Mouse (Mus musculus): ENCODE data around the gene Snx29. TPM values are rescaled to one million over a fixed set of nuclear protein-coding genes. Genes with fewer than 3 reads are reported as not detected.
"Not testable (repeated sequence)": the region's sequence is repeated elsewhere in the genome, so short reads cannot be mapped to it uniquely, and the experiment has no call there.

The Snx29 gene
- polyA plus RNA-seq, 1 experiment from 2014 or later = 12.1 TPM

DNA sequence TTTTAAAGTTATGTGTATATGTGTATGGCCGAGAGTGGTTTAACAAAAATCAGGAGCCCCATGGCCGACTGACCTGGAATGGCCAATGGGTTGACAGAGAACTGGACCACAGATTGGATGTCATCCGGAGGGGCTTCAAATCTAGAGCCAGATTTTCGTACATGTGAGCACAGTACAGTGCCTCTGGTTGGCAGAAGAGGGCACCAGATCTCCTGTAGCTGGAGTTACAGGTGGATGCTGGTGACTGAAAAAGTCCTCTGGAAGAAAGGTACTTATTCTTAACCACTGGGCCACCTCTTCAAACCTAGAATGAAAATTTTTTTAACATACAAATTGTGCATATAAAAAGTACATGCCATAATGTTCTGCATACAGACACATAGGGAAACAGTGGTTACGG lies 6.0 kb upstream of the Snx29 start:
- no peak for DNase-seq (ENCODE audit: low spot score)
- Histone ChIP-seq H3K4me1 (peaks cover 11% of the 10 kb centered on the region), H3K9me3 (no peaks in the 10 kb centered on the region), H3K4me3 (no peak overlapping the region), H3K27me3 (replicated peaks; ENCODE audit: low read depth, poor library complexity, severe bottlenecking) (no peaks in the 10 kb centered on the region), H3K27ac (replicated peaks) (no peak overlapping the region), H3K36me3 (replicated peaks) (no peaks in the 10 kb centered on the region)
- 72% methylated on average over 5 of the region's 5 CpGs for WGBS

DNA sequence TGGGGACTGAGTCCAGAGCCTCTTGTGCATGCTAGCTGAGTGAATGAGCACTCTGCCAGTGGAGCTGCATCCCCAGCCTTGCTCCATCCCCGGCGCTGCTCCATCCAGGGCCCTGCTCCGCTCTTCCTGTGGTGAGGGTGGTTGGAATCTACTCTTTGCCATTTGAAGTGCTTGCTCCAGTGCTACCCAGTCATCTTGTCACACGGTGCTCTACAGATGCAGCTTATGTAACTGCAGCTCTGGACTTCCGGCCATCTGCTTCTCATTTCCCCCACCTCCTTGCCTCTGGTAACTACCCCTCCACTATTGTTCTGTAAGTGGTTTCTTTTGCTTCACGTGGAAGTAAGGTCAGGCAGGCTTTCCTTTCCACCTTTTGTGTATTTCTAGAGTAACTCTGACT lies 5.4 kb upstream of the Snx29 start:
- WGBS = 48% methylated on average over 6 of the region's 6 CpGs
- peak overlapping the region; percentile 83 for H3K27ac ChIP-seq (replicated peaks)
- peak; percentile 75 for DNase-seq (ENCODE audit: low spot score)

DNA sequence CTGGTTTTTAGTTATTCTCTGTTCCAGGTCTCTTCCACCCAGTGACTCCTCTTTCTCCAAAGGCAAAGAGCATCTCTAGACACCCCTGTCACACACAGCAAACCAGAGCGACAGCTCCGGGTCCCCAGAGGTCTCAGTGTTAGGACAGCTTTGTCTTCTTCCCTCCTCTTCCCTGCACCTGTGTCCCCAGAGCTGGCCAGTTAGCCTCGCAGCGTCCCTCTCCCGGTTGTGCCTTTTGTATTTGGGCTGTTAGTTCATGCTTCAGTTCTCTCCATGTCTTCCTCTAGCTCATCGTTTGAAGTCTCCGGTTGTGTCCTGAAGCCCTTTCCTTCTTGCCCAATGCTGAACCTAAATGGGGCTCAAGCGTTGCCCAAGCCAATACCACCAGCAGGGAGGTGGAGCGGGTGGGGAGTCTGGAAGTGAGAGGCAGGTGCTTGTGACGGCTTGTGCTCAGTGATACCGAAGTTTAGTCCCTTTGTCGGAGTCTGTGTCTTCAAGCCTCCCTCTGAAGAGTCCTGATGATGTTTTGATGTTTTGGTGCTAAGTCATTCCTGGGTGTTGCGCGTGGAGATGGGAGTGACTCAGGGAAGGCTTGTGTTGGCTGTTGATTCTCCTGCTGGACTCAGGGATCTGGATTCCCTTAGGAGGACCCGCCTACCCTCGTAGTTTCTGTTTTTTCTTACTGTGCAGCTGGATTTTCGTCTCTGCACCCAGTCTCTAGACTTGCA lies 780 bp downstream of the Snx29 start:
- Histone ChIP-seq H3K27me3 (replicated peaks; ENCODE audit: low read depth, poor library complexity, severe bottlenecking) (no peaks in the 10 kb centered on the region), H3K36me3 (replicated peaks) (no peaks in the 10 kb centered on the region), H3K4me1 (peaks cover 16% of the 10 kb centered on the region), H3K4me3 (peak overlapping the region; percentile 87), H3K27ac (replicated peaks) (peak overlapping the region; percentile 86; the same call in 1 of the 2 replicates), H3K9me3 (no peaks in the 10 kb centered on the region)
- WGBS = 8% methylated on average over 17 of the region's 17 CpGs
- peak; percentile 29 for DNase-seq (ENCODE audit: low spot score)

More for the DNA sequence above, 5.4 kb upstream of the Snx29 start:
- H3K9me3 ChIP-seq = no peaks in the 10 kb centered on the region
- H3K4me3 ChIP-seq = no peak overlapping the region
- no peaks in the 10 kb centered on the region for H3K27me3 ChIP-seq (replicated peaks; ENCODE audit: low read depth, poor library complexity, severe bottlenecking)
- no peaks in the 10 kb centered on the region for H3K36me3 ChIP-seq (replicated peaks)
- H3K4me1 ChIP-seq = peaks cover 17% of the 10 kb centered on the region

DNA sequence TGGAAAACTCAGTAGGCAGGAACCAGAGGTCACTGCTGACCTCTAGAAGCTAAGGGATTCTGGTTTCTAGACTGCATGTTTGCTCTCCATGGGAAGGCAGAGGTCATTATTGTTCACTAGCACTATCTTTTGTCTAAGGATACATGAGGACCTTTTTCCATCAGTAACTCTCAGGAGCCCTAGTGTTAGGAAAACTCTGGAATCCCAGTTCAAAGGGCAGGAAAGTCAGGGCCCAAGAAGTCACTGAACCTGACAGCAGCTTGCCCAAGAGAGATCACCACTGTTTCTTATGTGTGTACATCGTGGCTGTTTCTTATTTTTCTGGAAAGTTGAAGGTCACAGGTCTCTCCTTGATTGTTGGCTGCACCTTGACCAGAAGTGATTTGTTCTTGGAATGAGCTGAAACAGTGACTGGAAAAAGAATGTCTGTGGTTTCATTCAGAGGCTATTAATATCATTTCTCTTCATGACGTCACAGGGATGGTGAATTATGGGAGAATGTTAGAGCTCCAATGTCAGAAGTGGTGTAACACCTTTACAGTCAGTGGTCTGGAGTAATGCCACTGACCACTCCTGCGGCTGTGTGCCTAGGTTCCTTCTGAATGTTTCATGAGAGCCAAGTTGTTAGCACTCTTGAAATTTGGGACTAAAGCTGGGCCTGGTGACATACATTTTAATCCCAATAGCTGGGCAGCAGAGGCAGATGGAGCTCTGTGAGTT lies 7.5 kb downstream of the Snx29 start:
- Histone ChIP-seq H3K27ac (replicated peaks) (no peak overlapping the region), H3K4me1 (no peaks in the 10 kb centered on the region), H3K9me3 (no peaks in the 10 kb centered on the region), H3K4me3 (no peak overlapping the region), H3K36me3 (replicated peaks) (no peaks in the 10 kb centered on the region; the same call in 1 of the 2 replicates), H3K27me3 (replicated peaks; ENCODE audit: low read depth, poor library complexity, severe bottlenecking) (no peaks in the 10 kb centered on the region)
- WGBS = 87% methylated on average over 3 of the region's 3 CpGs
- no peak for DNase-seq (ENCODE audit: low spot score)

DNA sequence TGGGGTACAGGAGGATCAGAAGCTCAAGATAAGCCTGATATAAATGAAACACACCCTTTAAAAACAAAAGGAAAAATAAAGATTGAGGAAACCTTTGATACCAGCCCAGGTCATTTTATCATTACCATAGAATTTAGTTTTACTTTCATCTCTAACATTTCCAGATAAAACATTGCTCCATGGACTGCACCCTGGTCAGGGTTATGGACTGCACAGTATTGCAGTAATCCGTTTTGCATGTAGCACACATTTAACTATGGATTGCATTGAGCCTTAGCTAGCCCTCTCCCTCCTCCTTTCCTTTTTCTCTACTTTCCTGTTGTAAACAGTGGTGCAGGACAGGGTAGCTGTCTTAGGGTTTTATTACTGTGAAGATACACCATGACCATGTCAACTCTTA lies 8.3 kb downstream of the Snx29 start:
- WGBS = 84% methylated on average over 1 of the region's 1 CpGs
- DNase-seq (ENCODE audit: low spot score) = no peak
- H3K9me3 ChIP-seq = no peaks in the 10 kb centered on the region
- no peaks in the 10 kb centered on the region for H3K27me3 ChIP-seq (replicated peaks; ENCODE audit: low read depth, poor library complexity, severe bottlenecking)
- no peaks in the 10 kb centered on the region; the same call in 1 of the 2 replicates for H3K36me3 ChIP-seq (replicated peaks)
- no peak overlapping the region for H3K4me3 ChIP-seq
- H3K27ac ChIP-seq (replicated peaks) = no peak overlapping the region
- H3K4me1 ChIP-seq = no peaks in the 10 kb centered on the region

DNA sequence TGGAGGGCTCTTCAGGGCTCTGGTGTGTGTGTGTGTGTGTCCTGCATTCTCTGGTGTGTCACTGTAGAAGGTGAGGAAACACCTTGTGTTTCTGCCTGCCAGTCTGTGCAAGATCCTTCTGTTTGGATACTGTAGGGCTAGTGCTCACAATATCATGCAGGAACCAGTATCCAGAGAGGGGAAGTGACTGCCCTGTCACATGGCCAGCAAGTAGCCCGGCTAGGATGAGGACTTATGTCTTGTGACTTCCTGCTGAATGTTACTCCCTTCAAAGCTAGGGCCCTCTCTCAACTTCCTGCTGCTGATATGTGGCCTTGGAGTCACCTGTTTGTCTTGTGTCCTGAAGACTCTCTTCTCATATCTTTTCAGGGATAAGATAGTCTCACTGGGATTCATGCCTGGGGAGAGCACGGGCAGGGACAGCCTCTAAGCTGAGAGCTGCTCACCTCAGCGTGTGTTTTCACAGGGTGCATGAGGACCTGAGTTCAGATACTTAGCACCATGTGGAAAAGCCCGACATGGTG lies 20.6 kb downstream of the Snx29 start:
- no peaks in the 10 kb centered on the region for H3K9me3 ChIP-seq
- no peaks in the 10 kb centered on the region for H3K4me1 ChIP-seq
- WGBS = 85% methylated on average over 4 of the region's 4 CpGs
- no peak overlapping the region for H3K27ac ChIP-seq (replicated peaks)
- no peak overlapping the region for H3K4me3 ChIP-seq
- no peak for DNase-seq (ENCODE audit: low spot score)
- 0 out of 2 replicates have a peak, but pooled peaks cover 2% of the 10 kb centered on the region for H3K36me3 ChIP-seq (replicated peaks)
- H3K27me3 ChIP-seq (replicated peaks; ENCODE audit: low read depth, poor library complexity, severe bottlenecking) = no peaks in the 10 kb centered on the region

DNA sequence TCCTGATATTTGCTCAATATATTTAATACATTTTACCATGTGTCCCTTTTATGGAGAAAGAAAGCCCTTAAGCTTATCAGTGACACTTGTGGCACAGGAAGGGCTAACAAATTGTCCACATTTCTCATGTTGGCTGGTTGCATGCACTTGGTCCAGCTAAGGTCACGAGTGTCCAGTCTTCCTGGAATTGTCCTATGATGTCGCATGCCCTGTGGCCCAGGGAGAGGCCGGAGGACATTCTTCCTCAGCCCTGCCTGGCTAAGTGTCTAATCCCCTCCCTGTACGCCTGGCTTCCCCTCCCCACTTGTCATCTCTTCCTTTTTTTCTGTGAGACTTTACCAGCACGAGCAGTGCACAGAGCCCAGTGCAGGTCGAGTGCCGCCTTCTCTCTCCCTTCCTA lies 29.2 kb downstream of the Snx29 start:
- Histone ChIP-seq H3K4me3 (no peak overlapping the region), H3K36me3 (replicated peaks) (peaks cover 10% of the 10 kb centered on the region; the same call in 1 of the 2 replicates), H3K4me1 (peaks cover 6% of the 10 kb centered on the region; the same call in 1 of the 2 replicates), H3K9me3 (no peaks in the 10 kb centered on the region), H3K27me3 (replicated peaks; ENCODE audit: low read depth, poor library complexity, severe bottlenecking) (no peaks in the 10 kb centered on the region), H3K27ac (replicated peaks) (no peak overlapping the region)
- WGBS = 71% methylated on average over 7 of the region's 7 CpGs
- DNase-seq (ENCODE audit: low spot score) = no peak

DNA sequence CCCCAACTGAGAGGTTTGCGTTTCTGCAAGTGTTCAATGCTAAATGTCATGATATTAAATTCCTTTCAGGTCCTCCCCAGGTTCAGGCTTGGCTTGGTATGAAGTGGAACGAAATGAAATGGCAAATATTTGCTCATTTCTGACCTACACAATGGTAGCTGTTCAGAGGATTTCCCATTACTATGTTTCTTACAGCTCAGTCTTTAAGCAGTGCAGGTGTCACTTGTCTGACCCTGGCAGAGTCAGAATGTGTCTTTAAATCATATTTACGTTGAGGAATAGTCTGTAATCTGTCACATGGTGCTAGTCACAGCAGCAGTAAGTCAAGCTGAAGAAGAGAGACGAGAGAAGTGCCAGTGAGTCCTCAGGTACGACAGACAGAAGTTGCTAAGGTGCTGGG lies 36.5 kb downstream of the Snx29 start:
- Histone ChIP-seq H3K9me3 (no peaks in the 10 kb centered on the region), H3K27me3 (replicated peaks; ENCODE audit: low read depth, poor library complexity, severe bottlenecking) (no peaks in the 10 kb centered on the region), H3K4me3 (no peak overlapping the region), H3K4me1 (peaks cover 12% of the 10 kb centered on the region; the same call in 1 of the 2 replicates), H3K36me3 (replicated peaks) (peaks cover 4% of the 10 kb centered on the region; the same call in 1 of the 2 replicates), H3K27ac (replicated peaks) (no peak overlapping the region)
- DNase-seq (ENCODE audit: low spot score) = no peak
- WGBS = 76% methylated on average over 5 of the region's 5 CpGs

DNA sequence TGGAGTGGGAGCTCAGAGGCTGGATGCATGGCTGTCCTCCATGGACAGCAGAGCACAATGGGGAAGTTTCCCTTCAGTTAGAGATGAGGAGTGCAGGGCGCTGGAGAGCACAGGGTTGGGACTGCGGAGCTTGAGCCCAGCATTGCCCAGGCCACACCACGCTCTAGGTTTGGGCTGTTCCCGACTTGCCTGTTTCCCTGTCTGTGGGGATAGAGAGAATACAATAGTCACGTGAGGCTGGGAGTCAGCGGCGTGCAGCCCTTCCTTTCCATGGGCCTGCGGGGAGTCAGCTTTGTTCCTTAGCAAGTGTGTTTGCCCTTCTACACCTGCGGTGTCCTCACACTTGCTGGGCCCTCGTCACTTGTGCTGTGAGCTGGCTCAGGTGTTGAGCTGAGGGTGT lies 37.2 kb downstream of the Snx29 start:
- 33% methylated on average over 10 of the region's 10 CpGs for WGBS
- no peak for DNase-seq (ENCODE audit: low spot score)
- Histone ChIP-seq H3K36me3 (replicated peaks) (peaks cover 4% of the 10 kb centered on the region; the same call in 1 of the 2 replicates), H3K4me1 (0 out of 2 replicates have a peak, but pooled peaks cover 6% of the 10 kb centered on the region), H3K9me3 (no peaks in the 10 kb centered on the region), H3K27me3 (replicated peaks; ENCODE audit: low read depth, poor library complexity, severe bottlenecking) (no peaks in the 10 kb centered on the region), H3K4me3 (no peak overlapping the region), H3K27ac (replicated peaks) (no peak overlapping the region)

DNA sequence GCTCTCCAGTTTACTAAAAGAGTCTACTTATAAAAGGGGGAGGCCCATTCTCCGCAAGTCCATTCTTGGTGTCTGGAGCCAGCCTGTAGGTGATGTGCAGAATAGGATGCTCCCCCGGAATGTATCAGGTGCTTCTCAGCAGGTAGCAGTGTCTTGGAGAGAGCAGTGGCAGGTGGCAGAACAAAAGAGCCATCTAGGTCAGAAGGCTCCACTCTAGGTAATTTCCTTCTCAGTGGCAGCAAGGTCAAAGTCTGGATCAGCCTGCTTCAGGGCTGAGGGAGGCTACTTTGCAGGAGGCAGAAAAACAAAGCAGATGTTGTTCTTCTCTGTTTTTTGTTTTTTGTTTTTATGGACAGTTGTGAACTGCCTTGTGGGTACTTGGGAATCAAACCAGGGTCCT lies 37.9 kb downstream of the Snx29 start:
- not testable (repeated sequence) for H3K9me3 ChIP-seq; H3K4me3 ChIP-seq; H3K36me3 ChIP-seq (replicated peaks); H3K27me3 ChIP-seq (replicated peaks; ENCODE audit: low read depth, poor library complexity, severe bottlenecking); H3K27ac ChIP-seq (replicated peaks); DNase-seq (ENCODE audit: low spot score); H3K4me1 ChIP-seq
- 82% methylated on average over 2 of the region's 2 CpGs for WGBS

DNA sequence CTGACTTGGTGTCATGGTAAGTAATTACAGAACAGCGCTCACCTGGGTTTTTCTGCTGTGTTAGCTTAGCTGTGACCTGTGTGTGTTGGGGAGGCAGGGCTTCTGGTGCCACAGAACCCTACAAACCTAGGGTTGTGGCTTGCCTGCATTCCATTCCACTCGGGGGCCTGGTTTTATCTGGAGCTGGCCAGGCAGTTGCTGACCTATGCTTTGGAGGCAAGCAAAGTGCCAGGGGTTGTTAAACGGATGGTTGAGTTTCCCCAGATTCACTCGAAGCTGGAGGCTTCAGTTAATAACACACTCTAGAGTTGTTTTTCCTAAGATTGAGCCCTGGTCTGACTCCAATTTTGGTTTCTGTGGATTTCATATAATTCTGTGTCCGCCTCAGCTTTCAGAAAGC lies 42.9 kb downstream of the Snx29 start:
- no peaks in the 10 kb centered on the region for H3K9me3 ChIP-seq
- H3K27ac ChIP-seq (replicated peaks) = no peak overlapping the region
- WGBS = 72% methylated on average over 5 of the region's 5 CpGs
- no peak for DNase-seq (ENCODE audit: low spot score)
- H3K36me3 ChIP-seq (replicated peaks) = no peaks in the 10 kb centered on the region
- H3K27me3 ChIP-seq (replicated peaks; ENCODE audit: low read depth, poor library complexity, severe bottlenecking) = no peaks in the 10 kb centered on the region
- H3K4me3 ChIP-seq = no peak overlapping the region
- H3K4me1 ChIP-seq = peaks cover 19% of the 10 kb centered on the region

DNA sequence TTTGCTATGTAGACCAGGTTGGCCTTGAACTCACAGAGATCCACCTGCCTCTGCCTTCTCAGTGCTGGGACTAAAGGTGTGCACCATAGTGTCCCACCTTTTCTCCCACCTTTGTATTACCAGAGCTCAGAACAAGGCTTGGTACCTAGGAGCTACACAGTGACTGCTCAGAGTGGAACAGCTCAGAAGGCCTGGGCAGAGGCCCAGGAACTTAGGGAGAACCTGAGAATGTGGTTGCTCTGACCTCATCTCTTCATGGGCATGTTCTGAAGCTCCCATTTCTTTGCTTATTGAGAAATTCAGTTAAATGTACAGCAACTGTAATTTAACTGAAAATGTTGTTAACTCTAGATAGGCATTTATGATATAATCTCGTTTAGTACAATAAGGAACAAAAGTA lies 44.1 kb downstream of the Snx29 start:
- no peaks in the 10 kb centered on the region for H3K9me3 ChIP-seq
- DNase-seq (ENCODE audit: low spot score) = no peak
- H3K27ac ChIP-seq (replicated peaks) = no peak overlapping the region
- H3K4me1 ChIP-seq = peaks cover 19% of the 10 kb centered on the region
- WGBS = 69% methylated on average over 1 of the region's 1 CpGs
- H3K27me3 ChIP-seq (replicated peaks; ENCODE audit: low read depth, poor library complexity, severe bottlenecking) = no peaks in the 10 kb centered on the region
- H3K36me3 ChIP-seq (replicated peaks) = no peaks in the 10 kb centered on the region
- no peak overlapping the region for H3K4me3 ChIP-seq

DNA sequence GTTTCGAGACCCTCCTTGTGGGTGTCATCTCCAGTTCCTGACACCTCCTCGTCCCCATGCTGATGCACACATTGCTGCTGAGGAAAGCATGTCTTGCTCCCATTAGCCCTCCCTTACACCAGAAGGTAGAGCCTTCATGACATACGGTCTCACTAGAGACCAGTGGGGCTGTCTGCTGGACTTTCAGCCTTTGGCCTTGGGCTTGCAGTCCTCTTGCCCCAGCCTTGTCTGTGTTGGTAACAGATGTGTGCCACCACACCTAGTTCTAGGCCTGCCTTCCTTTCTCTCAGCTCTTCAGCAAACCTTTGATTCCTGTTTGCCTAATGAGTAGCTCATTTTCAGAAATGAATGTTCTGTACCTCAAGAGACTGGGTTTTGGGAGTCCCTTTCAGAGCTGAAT lies 45.7 kb downstream of the Snx29 start:
- no peak for DNase-seq (ENCODE audit: low spot score)
- Histone ChIP-seq H3K4me1 (peaks cover 19% of the 10 kb centered on the region), H3K4me3 (no peak overlapping the region), H3K9me3 (no peaks in the 10 kb centered on the region), H3K27ac (replicated peaks) (no peak overlapping the region), H3K27me3 (replicated peaks; ENCODE audit: low read depth, poor library complexity, severe bottlenecking) (no peaks in the 10 kb centered on the region), H3K36me3 (replicated peaks) (no peaks in the 10 kb centered on the region)
- WGBS = 88% methylated on average over 3 of the region's 3 CpGs

All from embryonic facial prominence, embryonic 10.5 days (tissue).